Mouse (Mus musculus) liver, embryonic 14.5 days (tissue): ENCODE results near the gene Fxr2.

Source experiments
- CTCF ChIP-seq: IDR thresholded peaks from 2 replicates; pipeline ENCODE4 v1.5.1; 2016; ENCODE audit warnings: antibody characterized with exemption, low read depth, control low read depth
- EP300 ChIP-seq: IDR thresholded peaks from 2 replicates; pipeline ENCODE4 v1.6.1; 2016; ENCODE audit warnings: antibody characterized with exemption, low read depth

DNA sequence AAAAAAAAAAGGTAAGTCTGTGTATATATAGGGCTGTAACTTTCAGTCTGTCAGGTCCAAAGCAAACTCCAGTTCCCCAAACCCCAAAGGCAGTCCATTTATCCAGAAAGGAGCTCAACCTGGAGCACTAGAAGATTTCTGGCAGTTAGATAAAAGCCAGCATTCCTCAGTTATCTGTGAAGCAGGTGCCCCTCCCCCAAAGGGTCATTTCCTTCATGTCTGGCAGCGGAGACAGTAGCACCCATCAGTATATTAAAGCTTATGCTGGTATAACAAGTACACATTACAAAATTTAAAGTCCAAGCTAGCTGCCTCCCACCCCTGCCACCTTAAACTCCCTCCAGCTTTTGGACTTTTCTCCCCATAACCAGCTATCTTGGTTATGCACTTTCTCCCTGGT lies 66.8 kb downstream of the Fxr2 start:
- TF ChIP-seq CTCF (no peak), EP300 (no peak)
